Mouse (Mus musculus) hindbrain, embryonic 11.5 days (tissue): ENCODE data around the gene Spns1. TPM values are rescaled to one million over a fixed set of nuclear protein-coding genes. Genes with fewer than 3 reads are reported as not detected.
A peak's percentile ranks its signal among the peaks of the same experiment; 100 is the strongest.

Source experiments
- ATAC-seq: fragments of 200-750 bp; cut with Nextera tagmentation; 2 replicates; pipeline ENCODE4 v1.8.0; 2017; ENCODE audit warnings: mild to moderate bottlenecking, moderate TSS enrichment, moderate library complexity; ENCODE audit not compliant: low FRiP score
- DNase-seq: peaks from one replicate; pipeline ENCODE4 v3.0.0-alpha.2; 2015; ENCODE audit warnings: low spot score
- H3K27ac ChIP-seq: fragments of 300-500 bp; sonication (generic); 2 replicates; pipeline ENCODE4 v1.5.1; 2014; ENCODE audit warnings: mild to moderate bottlenecking, low read depth, low read length
- H3K27me3 ChIP-seq: fragments of 300-500 bp; sonication (generic); 2 replicates; pipeline ENCODE4 v1.6.1; 2014; ENCODE audit warnings: mild to moderate bottlenecking, low read length, moderate library complexity, mixed read lengths; ENCODE audit not compliant: control insufficient read depth, insufficient read depth
- H3K36me3 ChIP-seq: fragments of 300-500 bp; sonication (generic); 2 replicates; pipeline ENCODE4 v1.6.1; 2014; ENCODE audit warnings: mild to moderate bottlenecking, low read length, moderate library complexity, mixed read lengths; ENCODE audit not compliant: control insufficient read depth, insufficient read depth
- H3K4me1 ChIP-seq: fragments of 300-500 bp; sonication (generic); replicated peaks from 2 replicates; pipeline ENCODE4 v1.6.1; 2014; ENCODE audit warnings: low read length, mixed read lengths; ENCODE audit not compliant: control insufficient read depth, insufficient read depth
- H3K4me2 ChIP-seq: fragments of 300-500 bp; sonication (generic); replicated peaks from 2 replicates; pipeline ENCODE4 v1.6.1; 2014; ENCODE audit warnings: mild to moderate bottlenecking, low read depth, low read length
- H3K4me3 ChIP-seq: fragments of 300-500 bp; sonication (generic); 2 replicates; pipeline ENCODE4 v1.5.1; 2014; ENCODE audit warnings: low read depth, low read length
- H3K9ac ChIP-seq: fragments of 300-500 bp; sonication (generic); 2 replicates; pipeline ENCODE4 v1.6.1; 2014; ENCODE audit warnings: low read depth, low read length
- H3K9me3 ChIP-seq: fragments of 300-500 bp; sonication (generic); 2 replicates; pipeline ENCODE4 v1.6.1; 2016; ENCODE audit warnings: low read length; ENCODE audit not compliant: control insufficient read depth
- WGBS: fragments of 180-500 bp; shearing (Covaris S2); extraction: QIAGEN DNeasy Blood & Tissue Kit; methylation state at CpG from one replicate; pipeline ENCODE4 v1.1.7; 2014; 5-methylcytosine and 5-hydroxymethylcytosine counted together
- polyA plus RNA-seq: library from polyadenylated mRNA; unstranded; fragments of >200 nt; fragmentation: Nextera tagmentation; extraction: Ambion mirVana; gene quantifications from 2 replicates; pipeline ENCODE4 v1.2.1, GENCODE M21; 2014

The Spns1 gene
- 36.0 and 39.3 TPM in 2 replicates for polyA plus RNA-seq

GRCm38 (mm10) chr7:126377278-126378158 is at the start of gene Spns1:
Gene Spns1, minus strand, starts transcription at chr7:126377450.
- H3K9ac ChIP-seq: peak within 1 kb of the TSS; percentile 91
- peak within 1 kb of the TSS; percentile 89 for H3K4me3 ChIP-seq
- no peaks in the 10 kb centered on the region for H3K9me3 ChIP-seq
- no peaks in the 10 kb centered on the region for H3K27me3 ChIP-seq
- H3K27ac ChIP-seq: peak within 1 kb of the TSS; percentile 68; the same call in 1 of the 2 replicates
- under 1% methylated on average over 33 of the region's 33 CpGs for WGBS
- no peaks in the 10 kb centered on the region for H3K36me3 ChIP-seq
- H3K4me1 ChIP-seq: peaks cover 7% of the 10 kb centered on the region
- DNase-seq (peak; percentile 97), ATAC-seq (peak; percentile 97)
- peak within 1 kb of the TSS; percentile 95 for H3K4me2 ChIP-seq

DNA sequence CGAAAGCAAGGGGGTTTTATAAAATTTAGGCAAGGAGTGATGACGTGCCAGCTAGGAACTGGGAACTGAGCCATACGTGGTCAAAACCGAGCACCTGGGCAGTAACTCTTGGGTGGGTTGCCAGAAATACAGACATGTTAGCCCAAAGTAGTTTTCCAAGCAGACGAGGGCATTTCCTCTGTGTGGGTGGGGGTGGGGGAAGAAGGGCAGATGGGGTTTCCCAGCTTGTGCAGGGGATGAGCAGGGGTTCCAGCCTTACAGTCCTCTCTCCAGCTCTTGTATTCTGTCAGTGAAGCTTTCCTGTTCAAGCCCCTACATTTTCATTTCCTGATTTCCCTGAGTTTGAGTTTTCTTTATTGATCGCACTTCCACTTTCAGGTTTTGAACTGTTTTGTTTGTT is 46.9 kb upstream of the Spns1 start:
- Histone ChIP-seq H3K9me3 (no peaks in the 10 kb centered on the region), H3K27ac (no peak overlapping the region), H3K4me1 (no peaks in the 10 kb centered on the region), H3K27me3 (no peaks in the 10 kb centered on the region), H3K4me2 (no peak overlapping the region), H3K9ac (no peak overlapping the region), H3K36me3 (no peaks in the 10 kb centered on the region), H3K4me3 (no peak overlapping the region)
- no peak for DNase-seq
- ATAC-seq: no peak
- WGBS: 82% methylated on average over 6 of the region's 6 CpGs

DNA sequence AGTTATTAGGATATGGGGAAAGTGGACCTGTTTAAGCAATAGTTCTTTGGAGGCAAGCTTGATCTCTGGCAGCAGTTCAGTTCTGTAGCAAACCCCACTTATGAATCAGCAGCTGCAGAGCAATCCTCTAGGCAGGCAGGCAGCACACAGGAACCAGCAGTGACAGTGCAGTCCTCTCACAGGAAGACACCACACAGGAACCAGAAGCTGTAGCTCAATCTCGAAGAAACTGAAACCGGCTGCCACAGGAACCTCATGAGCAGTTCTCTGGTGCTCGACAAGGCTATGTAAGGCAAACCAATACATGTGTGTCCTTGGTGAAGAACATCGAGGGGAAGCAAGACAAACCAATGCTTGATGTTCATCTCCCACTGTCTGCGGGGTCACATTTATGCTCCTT is 44.5 kb upstream of the Spns1 start:
- Histone ChIP-seq H3K27me3 (no peaks in the 10 kb centered on the region), H3K36me3 (no peaks in the 10 kb centered on the region), H3K4me1 (no peaks in the 10 kb centered on the region), H3K27ac (no peak overlapping the region), H3K4me3 (no peak overlapping the region), H3K4me2 (no peak overlapping the region), H3K9ac (no peak overlapping the region), H3K9me3 (no peaks in the 10 kb centered on the region)
- WGBS: 85% methylated on average over 5 of the region's 5 CpGs
- no peak for DNase-seq
- ATAC-seq: no peak

- Histone ChIP-seq H3K4me3 (no peak overlapping the region), H3K27ac (no peak overlapping the region), H3K9me3 (no peaks in the 10 kb centered on the region), H3K36me3 (no peaks in the 10 kb centered on the region), H3K27me3 (no peaks in the 10 kb centered on the region), H3K4me2 (no peak overlapping the region), H3K4me1 (no peaks in the 10 kb centered on the region), H3K9ac (no peak overlapping the region)
- DNase-seq (no peak), ATAC-seq (no peak)
- WGBS: 85% methylated on average over 3 of the region's 3 CpGs
Measured at GRCm38 (mm10) chr7:126418496-126418895, 41.2 kb upstream of the Spns1 start.

GRCm38 (mm10) chr7:126417606-126418005 is 40.4 kb upstream of the Spns1 start:
- no peaks in the 10 kb centered on the region for H3K9me3 ChIP-seq
- ATAC-seq: no peak
- no peak overlapping the region for H3K4me2 ChIP-seq
- H3K27me3 ChIP-seq: no peaks in the 10 kb centered on the region
- H3K27ac ChIP-seq: no peak overlapping the region
- no peak overlapping the region for H3K4me3 ChIP-seq
- DNase-seq: no peak
- H3K36me3 ChIP-seq: no peaks in the 10 kb centered on the region
- no peak overlapping the region for H3K9ac ChIP-seq
- H3K4me1 ChIP-seq: no peaks in the 10 kb centered on the region
- 81% methylated on average over 4 of the region's 4 CpGs for WGBS

GRCm38 (mm10) chr7:126417045-126417444 is 39.8 kb upstream of the Spns1 start:
- no peak for ATAC-seq

DNA sequence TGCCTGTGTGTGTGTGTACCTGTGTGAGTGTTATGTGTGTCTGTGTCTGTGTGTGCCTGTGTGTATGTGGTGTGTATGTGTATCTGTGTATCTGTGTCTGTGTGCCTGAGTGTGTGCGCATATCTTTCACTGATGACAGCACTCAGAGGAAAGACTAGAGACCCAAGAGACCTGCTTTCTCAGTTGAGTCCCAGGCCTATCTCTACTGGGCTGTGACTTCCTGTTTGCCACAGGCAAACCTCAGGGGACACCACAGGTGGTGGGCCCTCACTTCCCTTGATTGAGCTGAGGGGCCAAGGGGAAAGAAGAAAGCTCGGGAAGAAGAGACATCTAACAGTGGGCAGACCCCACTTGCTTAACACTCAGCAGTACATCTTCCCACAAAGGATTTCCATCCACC is 39.4 kb upstream of the Spns1 start:
- H3K9ac ChIP-seq: no peak overlapping the region
- H3K36me3 ChIP-seq: no peaks in the 10 kb centered on the region
- WGBS: 50% methylated on average over 2 of the region's 2 CpGs
- H3K27ac ChIP-seq: no peak overlapping the region
- no peaks in the 10 kb centered on the region for H3K9me3 ChIP-seq
- H3K27me3 ChIP-seq: no peaks in the 10 kb centered on the region
- H3K4me2 ChIP-seq: no peak overlapping the region
- DNase-seq: no peak
- no peak for ATAC-seq
- H3K4me3 ChIP-seq: no peak overlapping the region
- no peaks in the 10 kb centered on the region for H3K4me1 ChIP-seq

More at GRCm38 (mm10) chr7:126417045-126417444, 39.8 kb upstream of the Spns1 start:
- 21% methylated on average over 8 of the region's 8 CpGs for whole genome bisulfite sequencing
- Histone ChIP-seq H3K27ac (no peak overlapping the region), H3K9ac (no peak overlapping the region), H3K9me3 (no peaks in the 10 kb centered on the region), H3K4me1 (no peaks in the 10 kb centered on the region), H3K27me3 (no peaks in the 10 kb centered on the region), H3K4me2 (no peak overlapping the region), H3K36me3 (no peaks in the 10 kb centered on the region), H3K4me3 (no peak overlapping the region)
- no peak for DNase-seq

- H3K27me3 ChIP-seq: no peaks in the 10 kb centered on the region
- H3K36me3 ChIP-seq: no peaks in the 10 kb centered on the region
- no peak within 1 kb of the TSS for H3K27ac ChIP-seq
- H3K4me1 ChIP-seq: no peaks in the 10 kb centered on the region
- H3K4me2 ChIP-seq: no peak within 1 kb of the TSS
- H3K4me3 ChIP-seq: no peak within 1 kb of the TSS
- 90% methylated on average over 6 of the region's 6 CpGs for WGBS
- no peaks in the 10 kb centered on the region for H3K9me3 ChIP-seq
- ATAC-seq (no peak), DNase-seq (no peak)
- H3K9ac ChIP-seq: no peak within 1 kb of the TSS
Measured at GRCm38 (mm10) chr7:126414725-126415124, 37.5 kb upstream of the Spns1 start, which contains the start of gene Cd19. Gene Cd19, minus strand, starts transcription at chr7:126414889.

DNA sequence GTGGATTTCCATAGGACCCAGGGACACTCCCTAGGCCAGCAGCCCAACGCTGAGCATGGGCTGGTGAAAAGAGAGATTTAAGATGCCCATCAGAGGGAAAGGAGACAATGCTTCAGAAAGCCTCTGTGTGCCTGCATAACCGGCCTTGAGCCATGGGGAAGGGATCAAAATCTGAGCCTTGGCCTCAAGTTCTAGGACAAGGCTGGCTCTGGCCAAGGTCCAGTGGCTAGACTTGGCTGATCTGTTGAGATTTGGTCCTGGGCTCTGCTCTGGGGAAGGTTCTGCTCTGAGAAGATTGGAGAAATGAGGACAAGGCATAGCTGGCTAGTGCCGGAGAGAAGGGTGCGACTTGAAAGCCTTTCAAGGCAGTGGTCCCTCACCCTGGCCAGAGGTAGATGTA is 33.8 kb upstream of the Spns1 start:
- no peak overlapping the region for H3K4me2 ChIP-seq
- H3K4me3 ChIP-seq: no peak overlapping the region
- no peaks in the 10 kb centered on the region for H3K36me3 ChIP-seq
- H3K27me3 ChIP-seq: no peaks in the 10 kb centered on the region
- H3K9ac ChIP-seq: no peak overlapping the region
- no peak overlapping the region for H3K27ac ChIP-seq
- H3K9me3 ChIP-seq: no peaks in the 10 kb centered on the region
- 94% methylated on average over 4 of the region's 4 CpGs for WGBS
- H3K4me1 ChIP-seq: no peaks in the 10 kb centered on the region
- DNase-seq (no peak), ATAC-seq (no peak)
